Mouse (Mus musculus) hindbrain, embryonic 15.5 days (tissue): ENCODE data around the gene Gucd1. TPM values are rescaled to one million over a fixed set of nuclear protein-coding genes. Genes with fewer than 3 reads are reported as not detected.

Source experiments
- ATAC-seq: fragments of 200-750 bp; cut with Nextera tagmentation; 2 replicates; pipeline ENCODE4 v1.8.0; 2017; ENCODE audit warnings: low read depth, moderate number of reproducible peaks, moderate TSS enrichment; ENCODE audit not compliant: low FRiP score
- H3K27ac ChIP-seq: fragments of 300-500 bp; sonication (generic); replicated peaks from 2 replicates; pipeline ENCODE4 v1.5.1; 2015; ENCODE audit warnings: mild to moderate bottlenecking, inconsistent platforms
- H3K27me3 ChIP-seq: fragments of 300-500 bp; sonication (generic); 2 replicates; pipeline ENCODE4 v1.6.1; 2015; ENCODE audit warnings: control low read depth, inconsistent platforms
- H3K36me3 ChIP-seq: fragments of 300-500 bp; sonication (generic); 2 replicates; pipeline ENCODE4 v1.6.1; 2015; ENCODE audit warnings: control low read depth, inconsistent platforms
- H3K4me1 ChIP-seq: fragments of 300-500 bp; sonication (generic); replicated peaks from 2 replicates; pipeline ENCODE4 v1.6.1; 2015; ENCODE audit warnings: control low read depth, inconsistent platforms
- H3K4me2 ChIP-seq: fragments of 300-500 bp; sonication (generic); 2 replicates; pipeline ENCODE4 v1.6.1; 2015; ENCODE audit warnings: moderate library complexity, mild to moderate bottlenecking, inconsistent platforms
- H3K4me3 ChIP-seq: fragments of 300-500 bp; sonication (generic); 2 replicates; pipeline ENCODE4 v1.5.1; 2015; ENCODE audit warnings: mild to moderate bottlenecking, inconsistent platforms
- H3K9ac ChIP-seq: fragments of 300-500 bp; sonication (generic); 2 replicates; pipeline ENCODE4 v1.6.1; 2015; ENCODE audit warnings: inconsistent platforms
- H3K9me3 ChIP-seq: fragments of 300-500 bp; sonication (generic); 2 replicates; pipeline ENCODE4 v1.6.1; 2016; ENCODE audit warnings: control low read depth, inconsistent platforms
- WGBS: fragments of 180-500 bp; shearing (Covaris S2); methylation state at CpG from one replicate; pipeline ENCODE4 v1.1.7; 2015; 5-methylcytosine and 5-hydroxymethylcytosine counted together
- polyA plus RNA-seq: library from polyadenylated mRNA; unstranded; fragments of >200 nt; fragmentation: Nextera tagmentation; extraction: Ambion mirVana; gene quantifications from 2 replicates; pipeline ENCODE4 v1.2.1, GENCODE M21; 2015

The Gucd1 gene
- polyA plus RNA-seq, 1 experiment from 2014 or later, result 20.3 TPM

GRCm38 (mm10) chr10:75320321-75320720 is 197.5 kb downstream of the Gucd1 start:
- Histone ChIP-seq H3K4me1 (peaks cover 12% of the 10 kb centered on the region), H3K36me3 (no peaks in the 10 kb centered on the region), H3K9me3 (no peaks in the 10 kb centered on the region), H3K9ac (no peak overlapping the region), H3K4me3 (no peak overlapping the region), H3K27me3 (peaks cover 23% of the 10 kb centered on the region), H3K4me2 (no peak overlapping the region), H3K27ac (no peak overlapping the region)
- 69% methylated on average over 4 of the region's 4 CpGs for WGBS
- ATAC-seq, result no peak

- ATAC-seq, result no peak
- Histone ChIP-seq H3K4me2 (peak overlapping the region; percentile 52; the same call in 1 of the 2 replicates), H3K4me3 (peak overlapping the region; percentile 37), H3K27ac (no peak overlapping the region), H3K27me3 (peaks cover 23% of the 10 kb centered on the region), H3K9me3 (no peaks in the 10 kb centered on the region), H3K9ac (no peak overlapping the region), H3K36me3 (no peaks in the 10 kb centered on the region), H3K4me1 (peaks cover 12% of the 10 kb centered on the region)
- 83% methylated on average over 6 of the region's 6 CpGs for WGBS
These were observed 199.6 kb downstream of the Gucd1 start for GRCm38 (mm10) chr10:75318206-75318605.

- H3K4me1 ChIP-seq, result peaks cover 12% of the 10 kb centered on the region
- no peaks in the 10 kb centered on the region for H3K36me3 ChIP-seq
- H3K9ac ChIP-seq, result peak overlapping the region; percentile 20
- H3K4me3 ChIP-seq, result peak overlapping the region; percentile 37
- 1% methylated on average over 72 of the region's 81 CpGs for WGBS
- peaks cover 23% of the 10 kb centered on the region for H3K27me3 ChIP-seq
- H3K4me2 ChIP-seq, result peak overlapping the region; percentile 52
- peak overlapping the region; percentile 10; the same call in 1 of the 2 replicates for H3K27ac ChIP-seq
- no peaks in the 10 kb centered on the region for H3K9me3 ChIP-seq
- ATAC-seq, result peak; percentile 46; the same call in 1 of the 2 replicates
These were observed 200.6 kb downstream of the Gucd1 start for GRCm38 (mm10) chr10:75316908-75317761.

- H3K27ac ChIP-seq, result peak within 1 kb of the TSS; percentile 10; the same call in 1 of the 2 replicates
- ATAC-seq, result no peak
- peak within 1 kb of the TSS; percentile 52 for H3K4me2 ChIP-seq
- H3K4me3 ChIP-seq, result peak within 1 kb of the TSS; percentile 37
- H3K27me3 ChIP-seq, result peaks cover 23% of the 10 kb centered on the region
- H3K4me1 ChIP-seq, result peaks cover 12% of the 10 kb centered on the region
- no peaks in the 10 kb centered on the region for H3K9me3 ChIP-seq
- 4% methylated on average over 4 of the region's 4 CpGs for WGBS
- H3K9ac ChIP-seq, result peak within 1 kb of the TSS; percentile 20
- H3K36me3 ChIP-seq, result no peaks in the 10 kb centered on the region
These were observed 201.1 kb downstream of the Gucd1 start, which contains the start of gene Adora2a for GRCm38 (mm10) chr10:75316872-75316907. Gene Adora2a (plus strand): TSS chr10:75316877.

GRCm38 (mm10) chr10:75316472-75316871 is 201.3 kb downstream of the Gucd1 start:
- Histone ChIP-seq H3K36me3 (no peaks in the 10 kb centered on the region), H3K9ac (no peak overlapping the region), H3K27me3 (peaks cover 23% of the 10 kb centered on the region), H3K27ac (no peak overlapping the region), H3K4me1 (peaks cover 12% of the 10 kb centered on the region), H3K4me3 (peak overlapping the region; percentile 37), H3K4me2 (peak overlapping the region; percentile 52), H3K9me3 (no peaks in the 10 kb centered on the region)
- WGBS, result 8% methylated on average over 9 of the region's 9 CpGs
- ATAC-seq, result peak; percentile 27; the same call in 1 of the 2 replicates

- Histone ChIP-seq H3K27ac (no peak overlapping the region), H3K4me1 (peaks cover 12% of the 10 kb centered on the region), H3K4me3 (no peak overlapping the region), H3K9me3 (no peaks in the 10 kb centered on the region), H3K4me2 (no peak overlapping the region), H3K27me3 (peaks cover 23% of the 10 kb centered on the region), H3K36me3 (no peaks in the 10 kb centered on the region; the same call in 1 of the 2 replicates), H3K9ac (no peak overlapping the region)
- ATAC-seq, result no peak
- WGBS, result 75% methylated on average over 8 of the region's 8 CpGs
These were observed 202.0 kb downstream of the Gucd1 start for GRCm38 (mm10) chr10:75315756-75316155.

GRCm38 (mm10) chr10:75314190-75314980 is 203.4 kb downstream of the Gucd1 start:
- Histone ChIP-seq H3K4me3 (no peak overlapping the region), H3K27me3 (peaks cover 22% of the 10 kb centered on the region), H3K9ac (no peak overlapping the region), H3K4me2 (no peak overlapping the region), H3K27ac (no peak overlapping the region), H3K9me3 (no peaks in the 10 kb centered on the region), H3K36me3 (peaks cover 12% of the 10 kb centered on the region), H3K4me1 (peaks cover 12% of the 10 kb centered on the region)
- WGBS, result 73% methylated on average over 6 of the region's 6 CpGs
- no peak for ATAC-seq

- Histone ChIP-seq H3K27me3 (0 out of 2 replicates have a peak, but pooled peaks cover 4% of the 10 kb centered on the region), H3K4me3 (no peak overlapping the region), H3K4me2 (no peak overlapping the region), H3K9me3 (no peaks in the 10 kb centered on the region), H3K9ac (no peak overlapping the region), H3K4me1 (peaks cover 10% of the 10 kb centered on the region), H3K27ac (no peak overlapping the region), H3K36me3 (peaks cover 29% of the 10 kb centered on the region)
- no peak for ATAC-seq
- 84% methylated on average over 7 of the region's 7 CpGs for WGBS
These were observed 205.4 kb downstream of the Gucd1 start for GRCm38 (mm10) chr10:75312361-75312760.

- WGBS, result 95% methylated on average over 7 of the region's 7 CpGs
- no peak overlapping the region for H3K9ac ChIP-seq
- H3K9me3 ChIP-seq, result no peaks in the 10 kb centered on the region
- H3K36me3 ChIP-seq, result peaks cover 34% of the 10 kb centered on the region
- ATAC-seq, result no peak
- H3K4me3 ChIP-seq, result no peak overlapping the region
- H3K4me1 ChIP-seq, result peaks cover 15% of the 10 kb centered on the region
- no peaks in the 10 kb centered on the region for H3K27me3 ChIP-seq
- H3K27ac ChIP-seq, result no peak overlapping the region
- H3K4me2 ChIP-seq, result no peak overlapping the region
These were observed 210.6 kb downstream of the Gucd1 start for GRCm38 (mm10) chr10:75307130-75307529.

- Histone ChIP-seq H3K9ac (no peak overlapping the region), H3K27ac (peak overlapping the region; percentile 12), H3K36me3 (peaks cover 22% of the 10 kb centered on the region)
These were observed 213.4 kb downstream of the Gucd1 start for GRCm38 (mm10) chr10:75304413-75304812.

GRCm38 (mm10) chr10:75304049-75304405 is 213.7 kb downstream of the Gucd1 start:
- H3K9me3 ChIP-seq, result no peaks in the 10 kb centered on the region
- H3K36me3 ChIP-seq, result peaks cover 18% of the 10 kb centered on the region
- peak; percentile 16; the same call in 1 of the 2 replicates for ATAC-seq
- H3K4me1 ChIP-seq, result peaks cover 15% of the 10 kb centered on the region
- H3K27ac ChIP-seq, result peak overlapping the region; percentile 12
- no peak overlapping the region for H3K4me2 ChIP-seq
- H3K9ac ChIP-seq, result no peak overlapping the region
- H3K4me3 ChIP-seq, result no peak overlapping the region
- 87% methylated on average over 5 of the region's 5 CpGs for WGBS
- H3K27me3 ChIP-seq, result no peaks in the 10 kb centered on the region

More at GRCm38 (mm10) chr10:75304413-75304812, 213.4 kb downstream of the Gucd1 start:
- H3K4me1 ChIP-seq, result peaks cover 15% of the 10 kb centered on the region
- no peak overlapping the region for H3K4me2 ChIP-seq
- H3K9me3 ChIP-seq, result no peaks in the 10 kb centered on the region
- H3K4me3 ChIP-seq, result no peak overlapping the region
- WGBS, result 52% methylated on average over 6 of the region's 6 CpGs
- ATAC-seq, result peak; percentile 63
- H3K27me3 ChIP-seq, result no peaks in the 10 kb centered on the region

- ATAC-seq, result peak; percentile 31; the same call in 1 of the 2 replicates
- Histone ChIP-seq H3K27ac (peak overlapping the region; percentile 37), H3K4me2 (no peak overlapping the region), H3K4me3 (no peak overlapping the region), H3K4me1 (peaks cover 15% of the 10 kb centered on the region), H3K27me3 (no peaks in the 10 kb centered on the region), H3K9ac (no peak overlapping the region), H3K36me3 (peaks cover 14% of the 10 kb centered on the region), H3K9me3 (no peaks in the 10 kb centered on the region)
- WGBS, result 75% methylated on average over 8 of the region's 8 CpGs
These were observed 214.3 kb downstream of the Gucd1 start for GRCm38 (mm10) chr10:75303324-75304048.
